Mouse (Mus musculus): ENCODE measurements around the gene Krtcap2.

The Krtcap2 gene

DNA sequence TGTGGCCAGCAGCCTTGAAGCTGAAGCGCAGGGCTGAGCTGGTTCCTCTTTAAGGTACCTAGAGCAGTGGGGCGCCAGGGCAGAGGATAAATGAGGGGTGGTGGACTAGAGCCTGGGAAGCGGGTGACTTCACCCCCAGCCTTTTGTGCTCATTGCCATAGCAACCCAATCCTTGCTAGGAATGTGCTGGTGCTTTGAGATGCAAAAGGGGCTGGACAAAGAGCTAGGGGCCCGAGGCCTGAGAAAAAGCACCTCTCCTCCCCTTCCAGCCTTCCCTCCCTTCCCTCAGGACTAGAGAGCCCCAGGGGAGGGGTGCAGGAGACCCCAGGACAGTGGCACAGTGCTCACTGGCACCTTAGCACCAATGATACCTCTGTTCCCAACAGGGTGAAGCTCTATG is 19.8 kb upstream of the Krtcap2 start:
- DNase-seq: peak; percentile 62

DNA sequence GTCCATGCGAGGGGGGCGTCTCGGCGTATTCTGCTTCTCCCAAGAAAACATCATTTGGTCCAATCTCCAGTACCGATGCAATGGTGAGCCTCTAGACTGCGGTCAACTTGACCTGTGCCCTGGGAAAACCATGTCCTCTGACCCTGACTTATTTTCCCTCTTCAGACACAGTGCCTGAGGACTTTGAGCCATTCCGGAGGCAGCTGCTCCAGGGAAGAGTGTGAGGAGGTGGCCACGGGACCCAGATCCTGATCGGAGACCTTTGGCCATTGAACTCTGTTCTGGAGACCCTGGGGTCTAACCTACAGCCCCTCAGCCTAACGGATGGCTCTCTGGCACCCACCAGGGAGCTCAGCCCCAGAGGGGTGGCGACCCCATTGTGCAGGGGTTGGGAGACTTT is 19.4 kb upstream of the Krtcap2 start:
- no peak for DNase-seq

DNA sequence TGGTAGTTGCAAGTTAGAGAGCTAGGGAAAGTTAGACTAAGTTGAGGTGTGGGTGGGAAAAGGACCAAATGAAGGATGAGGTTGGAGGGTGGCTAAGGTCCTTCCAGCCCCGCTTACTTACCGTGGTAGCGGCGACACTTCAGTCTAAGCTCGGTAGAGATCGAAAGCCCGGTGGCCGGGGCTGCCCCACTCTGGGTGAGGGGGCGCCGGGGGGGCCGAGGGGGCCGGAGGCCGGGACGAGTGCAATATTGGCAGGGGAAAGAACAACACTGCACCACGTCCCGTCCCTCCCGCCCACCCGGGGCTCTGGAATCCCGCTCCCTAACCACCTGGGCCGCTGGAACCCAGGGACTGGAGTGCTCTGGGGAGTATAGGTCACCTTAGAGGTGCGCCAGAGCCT is 18.9 kb upstream of the Krtcap2 start, which contains the start of gene Mtx1:
Gene Mtx1, minus strand, starts transcription at position 189 of the 400 bp plus-strand sequence.
- DNase-seq: no peak

DNA sequence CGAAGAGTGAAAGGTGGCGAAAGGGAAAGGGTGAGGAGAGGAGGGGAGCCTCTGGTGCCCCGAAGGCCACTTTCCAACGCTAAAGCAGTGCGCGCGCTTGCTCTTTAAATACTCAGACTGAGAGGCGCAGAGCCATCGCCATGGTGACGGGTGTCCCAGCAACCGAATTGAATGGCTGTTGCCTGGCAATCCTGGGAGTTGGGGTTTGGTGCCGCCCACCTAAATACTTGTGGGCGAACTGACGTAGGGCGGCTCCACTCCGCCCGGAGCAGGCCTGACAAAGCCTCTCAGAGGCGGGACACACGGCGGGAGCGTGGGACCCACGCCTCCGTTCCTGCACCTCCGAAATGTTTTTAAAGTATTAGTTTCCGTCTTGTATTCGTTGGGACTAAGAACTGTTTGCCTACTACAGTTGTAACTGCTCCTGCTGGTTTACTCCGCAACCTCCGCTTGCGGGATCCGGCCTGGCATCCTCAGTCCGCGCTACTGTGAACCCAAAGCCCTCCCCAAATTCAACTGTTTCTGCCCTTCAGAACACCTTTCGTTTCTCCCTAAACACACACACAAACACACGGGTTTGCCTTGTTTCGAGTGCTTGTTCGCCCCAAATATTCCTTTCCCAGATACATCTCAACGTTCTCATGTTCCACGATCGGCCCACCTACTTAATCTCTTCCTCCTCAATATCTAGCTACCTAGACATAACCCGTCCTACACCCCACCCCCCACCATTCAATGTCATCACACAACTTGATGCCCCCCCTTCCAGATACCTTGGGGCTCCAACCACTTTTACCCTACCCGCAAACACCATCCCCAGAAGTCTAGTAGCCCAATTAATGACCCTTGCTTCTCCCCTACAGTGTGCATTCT is 18.2 kb upstream of the Krtcap2 start:
- peak; percentile 94 for DNase-seq

- peak; percentile 70 for DNase-seq
These were observed 17.6 kb upstream of the Krtcap2 start for GRCm38 (mm10) chr3:89228180-89228549.

GRCm38 (mm10) chr3:89228836-89229235 is 16.9 kb upstream of the Krtcap2 start, which contains the start of gene Muc1:
TSS of gene Muc1 (plus strand) at chr3:89229057.
- DNase-seq: no peak

GRCm38 (mm10) chr3:89229276-89229675 is 16.5 kb upstream of the Krtcap2 start:
- DNase-seq: no peak

- DNase-seq: no peak
These were observed 15.2 kb upstream of the Krtcap2 start for GRCm38 (mm10) chr3:89230561-89230960.

- DNase-seq: no peak
These were observed 14.4 kb upstream of the Krtcap2 start for GRCm38 (mm10) chr3:89231345-89231744.

- DNase-seq: no peak
These were observed 13.9 kb upstream of the Krtcap2 start for GRCm38 (mm10) chr3:89231772-89232275.

GRCm38 (mm10) chr3:89232614-89233013 is 13.2 kb upstream of the Krtcap2 start:
- DNase-seq: no peak

DNA sequence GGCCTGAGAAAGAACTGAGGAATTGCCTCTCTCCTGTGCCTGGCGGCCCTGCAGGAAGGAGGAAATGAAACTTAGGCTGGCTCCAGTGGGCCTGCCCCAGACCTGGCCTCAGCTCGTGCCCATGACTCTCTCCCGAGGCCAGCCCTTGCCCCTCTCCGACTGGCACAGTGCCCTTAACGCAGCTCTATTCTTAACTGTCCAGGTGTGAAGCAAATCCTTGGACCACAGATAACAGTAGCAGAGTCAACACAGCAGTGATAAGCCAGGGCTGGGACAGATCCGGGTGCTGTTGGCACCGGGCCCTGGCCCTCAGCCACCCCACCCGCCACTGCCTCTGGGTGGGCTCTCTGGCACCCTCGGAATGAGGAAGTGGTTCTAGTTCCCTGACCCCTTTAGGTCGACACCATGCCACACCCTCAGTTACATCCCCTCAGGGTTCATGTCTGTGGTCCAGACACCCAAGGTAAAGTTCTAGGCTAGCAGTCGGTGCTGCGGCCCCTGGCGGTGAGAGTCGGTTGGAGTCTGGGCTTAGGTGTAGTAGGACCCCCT is 12.1 kb upstream of the Krtcap2 start:
- DNase-seq: no peak

- DNase-seq: no peak
These were observed 9.2 kb upstream of the Krtcap2 start for GRCm38 (mm10) chr3:89236516-89236915.

DNA sequence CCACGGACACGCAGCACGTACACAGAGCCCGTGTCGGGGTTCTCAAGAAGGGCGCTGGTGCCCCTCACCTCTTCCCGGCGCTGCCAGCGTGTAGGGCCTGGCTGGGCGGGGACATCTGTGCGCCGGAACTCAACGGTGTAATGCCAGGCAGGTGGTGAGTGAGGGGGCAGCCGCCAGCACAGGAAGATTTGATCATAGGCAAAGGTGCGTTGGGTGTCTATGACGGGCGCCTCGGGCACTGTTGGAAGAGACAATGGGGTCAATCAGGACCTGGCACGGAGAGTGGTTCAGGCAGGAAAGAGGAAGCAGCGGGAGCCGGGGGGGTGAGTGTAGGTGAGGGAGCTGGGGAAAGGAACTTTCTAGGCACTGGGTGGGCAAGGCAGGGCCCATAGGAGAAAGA is 8.1 kb upstream of the Krtcap2 start:
- DNase-seq: no peak

DNA sequence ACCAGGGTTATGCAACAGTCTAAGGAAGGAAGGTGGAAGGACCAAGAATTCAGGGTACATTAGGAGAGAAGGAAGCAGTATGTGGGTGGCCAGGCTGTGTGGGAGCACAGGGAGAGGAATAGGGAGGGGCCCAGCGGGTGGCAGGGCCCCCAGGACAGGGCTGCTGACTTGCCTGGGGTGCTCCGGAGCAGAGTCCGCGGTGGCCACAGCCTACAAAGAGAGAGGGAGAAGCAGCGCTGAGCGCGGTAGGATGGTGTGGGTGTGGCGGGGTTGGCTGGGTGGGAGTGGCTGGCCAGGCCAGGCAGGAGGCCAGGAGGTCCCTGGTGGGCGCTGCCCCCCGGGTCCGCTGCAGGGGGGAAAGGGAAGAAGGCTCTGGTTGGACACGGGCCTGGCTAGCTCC is 7.3 kb upstream of the Krtcap2 start:
- DNase-seq: no peak

GRCm38 (mm10) chr3:89242331-89242895 is 3.4 kb upstream of the Krtcap2 start:
- DNase-seq: no peak

DNA sequence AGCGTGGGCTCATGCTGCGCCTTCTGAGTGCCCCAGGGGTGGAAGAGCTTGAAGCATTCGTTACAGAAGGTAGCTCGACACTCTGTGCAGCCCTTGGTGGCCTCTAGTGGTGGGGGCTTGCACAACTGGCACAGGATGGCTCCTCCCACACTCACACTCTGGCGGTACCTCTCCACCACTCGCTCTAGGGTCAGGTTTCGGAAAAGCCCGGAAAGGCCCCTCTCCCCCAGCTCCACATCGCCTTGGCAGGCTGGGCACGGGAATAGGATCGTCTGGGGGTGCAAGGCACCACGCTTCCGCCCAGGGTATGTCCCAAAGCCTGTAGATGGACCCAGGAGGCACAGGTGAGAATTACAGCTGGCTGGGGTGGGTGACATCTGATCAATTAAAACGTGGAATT is 2.2 kb upstream of the Krtcap2 start:
- DNase-seq: no peak

GRCm38 (mm10) chr3:89244158-89244981 is 1.4 kb upstream of the Krtcap2 start:
- no peak for DNase-seq

- DNase-seq: peak; percentile 80
These were observed 631 bp upstream of the Krtcap2 start for GRCm38 (mm10) chr3:89244982-89245687.

- peak; percentile 91 for DNase-seq
These were observed 715 bp downstream of the Krtcap2 start, which contains the start of gene Trim46 for GRCm38 (mm10) chr3:89246261-89247100. TSS of gene Trim46 (minus strand) at chr3:89246309.

- DNase-seq: no peak
These were observed 1.7 kb downstream of the Krtcap2 start for GRCm38 (mm10) chr3:89247466-89247865.

All from layer of hippocampus, adult 9-11 months (tissue).